Mouse (Mus musculus) neural tube, embryonic 13.5 days (tissue): Measurements from ENCODE around the gene Abhd16a. TPM values are rescaled to one million over a fixed set of nuclear protein-coding genes. Genes with fewer than 3 reads are reported as not detected.

ENCODE experiments used
- ATAC-seq: fragments of 200-750 bp; cut with Nextera tagmentation; 2 replicates; pipeline ENCODE4 v1.8.0; 2017; ENCODE audit warnings: low read depth, mild to moderate bottlenecking, moderate TSS enrichment, moderate library complexity
- H3K27ac ChIP-seq: fragments of 300-500 bp; sonication (generic); replicated peaks from 2 replicates; pipeline ENCODE4 v1.5.1; 2015; ENCODE audit warnings: moderate library complexity, mild to moderate bottlenecking, inconsistent platforms
- H3K27me3 ChIP-seq: fragments of 300-500 bp; sonication (generic); 2 replicates; pipeline ENCODE4 v1.6.1; 2015; ENCODE audit warnings: mild to moderate bottlenecking, inconsistent platforms
- H3K36me3 ChIP-seq: fragments of 300-500 bp; sonication (generic); 2 replicates; pipeline ENCODE4 v1.6.1; 2015; ENCODE audit warnings: mild to moderate bottlenecking, inconsistent platforms
- H3K4me1 ChIP-seq: fragments of 300-500 bp; sonication (generic); replicated peaks from 2 replicates; pipeline ENCODE4 v1.6.1; 2015; ENCODE audit warnings: inconsistent platforms
- H3K4me2 ChIP-seq: fragments of 300-500 bp; sonication (generic); 2 replicates; pipeline ENCODE4 v1.6.1; 2015; ENCODE audit warnings: inconsistent platforms, mild to moderate bottlenecking, moderate library complexity
- H3K4me3 ChIP-seq: fragments of 300-500 bp; sonication (generic); 2 replicates; pipeline ENCODE4 v1.5.1; 2015; ENCODE audit warnings: mild to moderate bottlenecking, inconsistent platforms
- H3K9ac ChIP-seq: fragments of 300-500 bp; sonication (generic); 2 replicates; pipeline ENCODE4 v1.6.1; 2015; ENCODE audit warnings: moderate library complexity, mild to moderate bottlenecking, inconsistent platforms
- H3K9me3 ChIP-seq: fragments of 300-500 bp; sonication (generic); 2 replicates; pipeline ENCODE4 v1.6.1; 2016; ENCODE audit warnings: inconsistent platforms
- WGBS: fragments of 180-500 bp; shearing (Covaris S2); methylation state at CpG from one replicate; pipeline ENCODE4 v1.1.7; 2015; 5-methylcytosine and 5-hydroxymethylcytosine counted together
- polyA plus RNA-seq: library from polyadenylated mRNA; unstranded; fragments of >200 nt; fragmentation: Nextera tagmentation; extraction: Ambion mirVana; gene quantifications from 2 replicates; pipeline ENCODE4 v1.2.1, GENCODE M21; 2015

Gene Abhd16a
- polyA plus RNA-seq, 1 experiment from 2014 or later: 104 TPM

- no peak overlapping the region for H3K4me3 ChIP-seq
- H3K4me2 ChIP-seq: no peak overlapping the region
- H3K36me3 ChIP-seq: peaks cover 97% of the 10 kb centered on the region
- no peaks in the 10 kb centered on the region for H3K9me3 ChIP-seq
- H3K4me1 ChIP-seq: no peaks in the 10 kb centered on the region
- no peak overlapping the region for H3K9ac ChIP-seq
- WGBS: 66% methylated on average over 5 of the region's 5 CpGs
- H3K27ac ChIP-seq: peak overlapping the region; percentile 49
- no peaks in the 10 kb centered on the region for H3K27me3 ChIP-seq
- no peak for ATAC-seq
These were observed 59.0 kb downstream of the Abhd16a start for GRCm38 (mm10) chr17:35147922-35148639.

DNA sequence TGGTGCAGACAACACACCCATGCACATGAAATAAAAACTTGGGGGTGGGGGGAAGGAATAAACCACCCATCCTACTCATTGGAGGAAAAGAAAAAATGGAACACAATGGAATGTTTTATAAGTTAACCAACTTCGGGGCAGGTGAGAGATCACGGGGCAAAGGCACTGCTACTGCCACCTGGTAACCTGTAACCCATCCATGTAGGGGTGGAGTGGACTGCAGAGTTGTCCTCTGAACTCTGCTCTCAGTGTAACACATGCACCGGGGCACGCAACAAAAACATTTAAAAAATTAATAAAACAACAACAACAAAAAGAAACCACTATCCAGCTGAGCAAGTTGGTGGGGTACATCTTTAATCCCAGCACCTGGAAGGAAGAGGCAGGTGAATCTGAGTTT, 63.1 kb downstream of the Abhd16a start:
- H3K4me3 ChIP-seq: no peak overlapping the region
- H3K4me1 ChIP-seq: no peaks in the 10 kb centered on the region
- H3K36me3 ChIP-seq: peaks cover 97% of the 10 kb centered on the region
- ATAC-seq: no peak
- H3K9me3 ChIP-seq: no peaks in the 10 kb centered on the region
- H3K27ac ChIP-seq: no peak overlapping the region
- H3K9ac ChIP-seq: no peak overlapping the region
- 97% methylated on average over 4 of the region's 4 CpGs for WGBS
- no peaks in the 10 kb centered on the region for H3K27me3 ChIP-seq
- H3K4me2 ChIP-seq: no peak overlapping the region

Other genes starting within 250 kb of the Abhd16a start
- 49.7 and 57.1 TPM in 2 replicates for gene Skiv2l, start 239.1 kb upstream of the Abhd16a start, polyA plus RNA-seq
- gene Nelfe, start 238.9 kb upstream of the Abhd16a start, polyA plus RNA-seq: 81.6 and 90.5 TPM in 2 replicates
- gene Cfb, start 226.7 kb upstream of the Abhd16a start, polyA plus RNA-seq: 1.8 and 2.9 TPM in 2 replicates
- gene Zbtb12, start 209.8 kb upstream of the Abhd16a start, polyA plus RNA-seq: 9.5 and 10.4 TPM in 2 replicates
- not detected in 2 replicates for gene Gm20547, start 207.2 kb upstream of the Abhd16a start, polyA plus RNA-seq
- gene C2, start 191.0 kb upstream of the Abhd16a start, polyA plus RNA-seq: 0.99 and 2.1 TPM in 2 replicates
- 86.8 and 88.7 TPM in 2 replicates for gene Ehmt2, start 190.8 kb upstream of the Abhd16a start, polyA plus RNA-seq
- not detected in 2 replicates for gene Slc44a4, start 174.8 kb upstream of the Abhd16a start, polyA plus RNA-seq
- gene Neu1, start 158.0 kb upstream of the Abhd16a start, polyA plus RNA-seq: 30.2 and 30.6 TPM in 2 replicates
- 0.38 and 0.47 TPM in 2 replicates for gene Hspa1b, start 130.0 kb upstream of the Abhd16a start, polyA plus RNA-seq
- not detected in 2 replicates for gene Gm20481, start 119.4 kb upstream of the Abhd16a start, polyA plus RNA-seq
- gene Hspa1a, start 117.1 kb upstream of the Abhd16a start, polyA plus RNA-seq: 6.0 and 6.3 TPM in 2 replicates
- gene Hspa1l, start 116.6 kb upstream of the Abhd16a start, polyA plus RNA-seq: 1.5 and 2.2 TPM in 2 replicates
- 99.4 and 99.8 TPM in 2 replicates for gene Lsm2, start 107.4 kb upstream of the Abhd16a start, polyA plus RNA-seq
- gene Vars, start 88.3 kb upstream of the Abhd16a start, polyA plus RNA-seq: 57.9 and 58.2 TPM in 2 replicates
- gene Vwa7, start 72.7 kb upstream of the Abhd16a start, polyA plus RNA-seq: 0.17 and 0.18 TPM in 2 replicates
- gene Sapcd1, start 61.2 kb upstream of the Abhd16a start, polyA plus RNA-seq: 2.5 and 2.6 TPM in 2 replicates
- gene Msh5, start 42.5 kb upstream of the Abhd16a start, polyA plus RNA-seq: 2.8 and 3.1 TPM in 2 replicates
- 132 and 145 TPM in 2 replicates for gene Clic1, start 39.3 kb upstream of the Abhd16a start, polyA plus RNA-seq
- gene Ddah2, start 30.2 kb upstream of the Abhd16a start, polyA plus RNA-seq: 417 and 431 TPM in 2 replicates
- 0.54 TPM in 1 of 2 replicates, not detected in the other for gene Ly6g6c, start 23.9 kb upstream of the Abhd16a start, polyA plus RNA-seq
- 0.28 and 0.38 TPM in 2 replicates for gene Mpig6b, start 23.1 kb upstream of the Abhd16a start, polyA plus RNA-seq
- gene Ly6g6e, start 12.4 kb upstream of the Abhd16a start, polyA plus RNA-seq: 0.46 and 0.55 TPM in 2 replicates
- 0.95 and 1.8 TPM in 2 replicates for gene Ly6g6d, start 11.2 kb upstream of the Abhd16a start, polyA plus RNA-seq
- 0.44 and 0.68 TPM in 2 replicates for gene Ly6g6f, start 3.7 kb upstream of the Abhd16a start, polyA plus RNA-seq
- not detected in 2 replicates for gene Ly6g5c, start 19.0 kb downstream of the Abhd16a start, polyA plus RNA-seq
- gene Ly6g5b, start 26.2 kb downstream of the Abhd16a start, polyA plus RNA-seq: 1.4 and 1.7 TPM in 2 replicates
- 20.9 and 25.5 TPM in 2 replicates for gene Gpank1, start 32.2 kb downstream of the Abhd16a start, polyA plus RNA-seq
- 333 and 339 TPM in 2 replicates for gene Csnk2b, start 32.8 kb downstream of the Abhd16a start, polyA plus RNA-seq
- gene D17H6S53E, start 37.1 kb downstream of the Abhd16a start, polyA plus RNA-seq: 8.9 and 10.6 TPM in 2 replicates
- gene Apom, start 42.8 kb downstream of the Abhd16a start, polyA plus RNA-seq: 0.61 and 0.77 TPM in 2 replicates
- gene Bag6, start 45.9 kb downstream of the Abhd16a start, polyA plus RNA-seq: 67.1 and 75.0 TPM in 2 replicates
- 178 and 185 TPM in 2 replicates for gene Prrc2a, start 75.6 kb downstream of the Abhd16a start, polyA plus RNA-seq
- 11.4 and 12.7 TPM in 2 replicates for gene Aif1, start 86.8 kb downstream of the Abhd16a start, polyA plus RNA-seq
- gene Lst1, start 99.2 kb downstream of the Abhd16a start, polyA plus RNA-seq: 7.8 and 8.9 TPM in 2 replicates
- 0.22 and 0.58 TPM in 2 replicates for gene Ltb, start 105.2 kb downstream of the Abhd16a start, polyA plus RNA-seq
- 0.13 TPM in 1 of 2 replicates, not detected in the other for gene Tnf, start 112.7 kb downstream of the Abhd16a start, polyA plus RNA-seq
- 0.42 TPM in 1 of 2 replicates, not detected in the other for gene Lta, start 116.1 kb downstream of the Abhd16a start, polyA plus RNA-seq
- gene Gm16181, start 131.6 kb downstream of the Abhd16a start, polyA plus RNA-seq: 0.56 TPM in 1 of 2 replicates, not detected in the other
- gene Atp6v1g2, start 144.4 kb downstream of the Abhd16a start, polyA plus RNA-seq: 58.9 and 66.1 TPM in 2 replicates
- gene Nfkbil1, start 146.5 kb downstream of the Abhd16a start, polyA plus RNA-seq: 9.5 and 10.8 TPM in 2 replicates
- gene Ddx39b, start 152.5 kb downstream of the Abhd16a start, polyA plus RNA-seq: 385 and 402 TPM in 2 replicates
- gene H2-D1, start 173.5 kb downstream of the Abhd16a start, polyA plus RNA-seq: 70.5 and 79.1 TPM in 2 replicates
- 0.22 TPM in 1 of 2 replicates, not detected in the other for gene H2-Q1, start 231.1 kb downstream of the Abhd16a start, polyA plus RNA-seq